Mouse (Mus musculus) lung, postnatal 0 days (tissue): ENCODE data around the gene S100a16.

Experiments used
- CTCF ChIP-seq: IDR thresholded peaks from 2 replicates; pipeline ENCODE4 v1.5.1; 2016; ENCODE audit warnings: antibody characterized with exemption, mild to moderate bottlenecking
- EP300 ChIP-seq: IDR thresholded peaks from 2 replicates; pipeline ENCODE4 v1.6.1; 2016; ENCODE audit warnings: antibody characterized with exemption, mild to moderate bottlenecking, control low read depth

GRCm38 (mm10) chr3:90512276-90512675, 24.8 kb upstream of the S100a16 start:
- no peak for TF ChIP-seq EP300
- TF ChIP-seq CTCF, result no peak
